Mouse (Mus musculus) frontal cortex, postnatal 10 days (tissue): ENCODE measurements around the gene Slc3a2.
"Not testable (repeated sequence)": the region's sequence is repeated elsewhere in the genome, so short reads cannot be mapped to it uniquely, and the experiment has no call there.

Experiments
- DNase-seq, 2 experiments: peaks; one replicate each; pipeline ENCODE4 v3.0.0; 2022; ENCODE audit warnings: low spot score in 2 of 2, mixed read lengths in 1 of 2

Slc3a2 gene

DNA sequence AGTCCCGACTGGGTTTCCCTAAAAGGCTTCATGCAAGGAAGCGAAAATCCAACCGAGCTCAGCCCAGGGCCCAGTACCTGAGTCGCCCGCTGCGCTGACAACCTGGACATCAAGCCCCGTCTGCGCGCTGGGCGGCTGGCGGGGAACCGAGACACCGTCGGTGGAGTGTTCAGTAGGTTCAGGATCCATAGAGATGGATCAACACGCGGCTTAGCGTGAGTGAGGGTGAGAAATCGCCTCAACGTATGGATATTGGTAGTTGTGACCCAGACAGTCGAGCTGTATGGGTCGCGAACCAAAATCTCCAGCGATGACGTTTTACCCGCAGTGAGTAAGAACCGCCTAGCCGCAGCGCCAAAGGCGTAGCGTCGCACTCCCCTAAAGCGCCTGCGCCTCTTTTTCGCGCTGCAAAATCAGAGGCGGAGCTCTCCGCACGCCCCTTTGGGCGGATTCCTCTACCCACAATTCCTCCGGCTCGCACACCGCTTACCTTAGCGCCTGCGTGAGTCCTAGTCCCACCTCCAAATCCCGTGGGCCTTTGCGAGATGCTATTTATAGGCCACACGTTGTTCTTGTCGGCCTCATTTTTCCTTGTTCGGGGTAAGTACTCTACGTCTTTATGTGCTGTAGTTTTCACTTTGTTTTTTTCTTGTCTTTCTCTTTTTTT lies at the start of gene Slc3a2:
Gene Slc3a2 (minus strand): TSS at position 463 of the 667 bp plus-strand sequence.
- DNase-seq, result peak; percentile 95 to 96

DNA sequence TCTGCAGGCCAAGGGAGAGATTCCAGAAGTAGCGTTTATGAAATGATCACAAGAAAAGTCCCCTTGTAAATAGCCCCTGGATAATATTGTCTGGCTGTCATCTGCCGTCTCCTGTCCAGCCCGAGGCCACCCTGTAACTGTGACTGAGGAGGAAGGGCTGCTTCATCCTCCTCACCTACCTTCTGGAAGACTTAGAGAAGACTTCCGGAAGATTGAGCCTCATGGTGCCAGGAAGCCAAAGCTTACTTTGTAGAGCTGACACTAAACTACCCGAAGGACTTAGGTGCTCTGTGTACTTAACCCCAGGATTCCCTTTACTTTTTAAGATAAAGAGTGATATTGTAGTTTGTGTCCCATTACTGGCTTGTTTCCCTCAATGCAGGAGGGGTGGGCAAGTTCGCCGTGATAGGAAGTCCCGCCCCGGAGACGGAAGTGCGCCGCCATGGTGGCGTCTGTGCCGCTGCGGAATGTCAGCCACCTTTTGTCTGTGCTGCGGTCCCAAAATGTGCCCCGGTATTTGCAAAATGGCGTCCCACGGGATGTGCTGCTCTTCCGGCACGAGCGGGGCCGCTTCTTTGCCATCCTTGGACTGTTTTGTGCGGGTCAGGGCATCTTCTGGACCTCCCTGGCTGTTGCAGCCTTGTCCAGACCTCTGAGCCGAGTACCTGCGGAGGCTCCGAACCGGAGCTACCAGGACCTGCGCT lies 47.5 kb upstream of the Slc3a2 start, which contains the start of gene Tmem223:
Gene Tmem223 (plus strand): TSS at position 430 of the 704 bp plus-strand sequence.
- DNase-seq, result peak; percentile 69 to 78

DNA sequence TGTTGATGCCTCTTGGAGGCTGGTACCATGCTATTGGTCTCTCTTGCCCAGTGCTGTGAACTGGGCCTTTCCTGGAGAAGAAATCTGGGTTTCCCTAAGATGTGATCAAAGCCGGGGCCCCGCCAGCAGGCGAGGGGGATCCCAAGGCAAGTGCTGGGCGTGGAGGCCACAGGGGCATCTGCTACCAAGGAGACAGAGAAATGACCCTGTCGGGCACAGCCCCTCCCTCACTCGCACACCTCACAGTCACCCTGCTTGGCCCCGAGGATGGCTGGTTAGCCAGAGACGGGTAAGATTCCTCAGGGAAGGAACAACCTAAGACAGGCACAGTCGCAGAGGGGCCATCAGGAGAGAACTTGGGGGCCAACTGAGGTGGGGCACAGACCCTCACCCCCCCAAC lies 42.4 kb upstream of the Slc3a2 start:
- no peak for DNase-seq

DNA sequence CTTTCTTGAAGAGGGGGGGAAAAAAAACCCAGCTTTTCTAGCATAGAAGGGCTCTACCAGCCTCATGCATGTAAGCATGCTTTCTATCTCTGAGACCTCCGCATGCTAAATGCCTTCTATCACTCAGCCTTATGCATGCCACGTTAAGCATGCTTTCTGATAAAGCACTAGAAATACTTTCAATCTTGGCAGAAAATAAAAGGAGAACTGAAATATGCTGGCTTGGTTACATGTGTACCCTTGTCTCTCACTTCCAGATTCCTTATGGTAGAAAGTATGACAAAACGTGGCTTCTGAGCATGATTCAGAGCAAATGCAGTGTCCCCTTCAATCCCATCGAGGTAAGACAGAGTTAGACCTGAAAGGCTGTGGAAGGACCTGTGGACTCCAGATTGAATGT lies 40.1 kb upstream of the Slc3a2 start:
- DNase-seq, result no peak

DNA sequence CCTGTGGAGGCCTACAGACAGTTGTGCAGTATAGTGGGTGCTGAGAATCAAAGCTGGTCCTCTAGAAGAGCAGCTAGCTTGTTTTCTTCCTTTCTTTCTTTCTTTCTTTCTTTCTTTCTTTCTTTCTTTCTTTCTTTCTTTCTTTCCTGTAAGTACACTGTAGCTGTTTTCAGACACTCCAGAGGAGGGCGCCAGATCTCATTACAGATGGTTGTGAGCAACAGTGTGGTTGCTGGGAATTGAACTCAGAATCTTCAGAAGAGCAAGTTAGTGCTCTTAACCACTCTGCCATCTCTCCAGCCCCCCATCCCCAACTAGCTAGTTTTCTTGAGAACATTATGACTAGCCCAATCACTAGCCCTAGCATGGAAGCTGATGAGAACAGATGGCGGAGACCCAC lies 37.6 kb upstream of the Slc3a2 start:
- no peak for DNase-seq

DNA sequence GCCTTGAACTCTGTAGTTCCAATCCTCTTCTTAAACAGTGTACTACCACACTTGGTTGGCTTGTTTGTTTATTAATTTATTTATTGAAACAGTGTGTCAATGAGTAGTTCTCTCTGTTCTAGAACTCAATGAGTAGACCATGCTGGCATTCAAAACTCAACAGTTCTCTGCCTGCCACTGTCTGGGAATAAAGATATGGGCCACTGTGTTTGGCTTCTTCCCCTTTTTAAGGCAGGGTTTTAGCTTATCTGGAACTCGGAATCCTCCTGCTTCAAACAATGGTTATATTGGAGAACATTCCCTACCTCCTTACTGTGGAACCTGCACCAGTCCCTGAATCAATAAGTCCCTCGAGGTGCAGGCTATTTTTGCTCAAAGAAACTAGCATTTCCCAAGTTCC lies 35.7 kb upstream of the Slc3a2 start:
- DNase-seq, result no peak

DNA sequence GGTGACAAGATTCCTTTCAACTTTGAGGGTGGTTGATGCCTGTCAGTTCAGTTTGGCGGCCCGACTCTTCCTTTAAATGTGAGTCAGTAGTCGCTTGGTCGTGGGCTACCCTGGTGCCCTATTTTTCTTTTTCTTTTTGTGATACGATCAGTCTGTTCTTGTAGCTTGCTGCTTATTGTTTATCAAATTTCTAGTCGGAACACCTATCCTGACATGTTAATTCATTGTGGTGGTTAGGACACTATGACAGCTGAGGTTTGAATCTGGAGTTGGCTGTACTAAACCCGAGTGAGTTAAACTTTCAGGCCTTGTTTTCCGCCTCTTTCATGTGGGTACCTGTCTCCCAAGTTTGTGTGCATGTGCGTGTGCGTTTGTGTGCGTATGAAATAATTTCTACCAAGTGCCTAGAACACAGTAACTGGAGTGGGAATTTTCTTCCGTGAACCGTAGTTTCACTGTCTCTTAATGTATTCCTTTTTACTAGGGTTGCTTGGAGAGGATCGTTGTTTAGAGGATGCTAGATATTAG lies 34.4 kb upstream of the Slc3a2 start:
- DNase-seq, result no peak

DNA sequence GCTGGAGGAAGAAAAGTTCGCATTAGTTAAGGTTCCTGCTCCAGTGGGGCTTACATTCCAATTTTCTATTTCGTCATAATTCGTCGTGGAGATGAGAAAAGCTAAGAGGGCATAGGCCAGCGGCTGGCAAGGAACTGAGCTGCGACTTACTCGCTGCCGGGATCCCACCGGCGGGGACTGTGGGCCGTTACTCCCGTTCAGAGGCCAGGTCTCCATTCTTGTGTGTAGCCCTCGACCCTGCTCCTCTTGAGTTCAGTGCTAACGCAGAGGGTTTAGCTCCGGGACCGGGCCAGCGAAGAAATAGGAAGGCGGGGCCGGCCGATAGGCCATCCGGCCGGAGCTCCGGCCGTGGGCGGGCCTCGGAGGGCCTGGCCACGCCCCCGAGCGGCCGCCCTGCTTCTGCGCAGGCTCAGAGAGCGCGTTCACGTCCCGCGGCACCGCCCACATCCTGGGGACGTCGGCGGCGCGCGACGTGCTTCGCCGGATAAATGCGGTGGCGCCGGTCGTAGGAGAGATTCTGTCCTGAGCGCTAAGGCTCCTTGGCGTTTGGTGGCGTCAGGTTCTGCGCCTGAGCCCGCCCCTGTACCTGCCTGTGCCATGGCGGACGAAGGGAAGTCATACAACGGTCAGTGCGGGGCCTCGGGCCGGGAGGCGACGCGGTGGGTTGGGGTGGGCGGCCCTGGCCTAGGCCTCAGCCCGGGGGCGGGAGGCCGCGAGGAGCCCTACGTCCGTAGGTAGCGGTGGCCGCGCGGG lies 33.6 kb upstream of the Slc3a2 start, which contains the start of gene Nxf1:
Gene Nxf1 (plus strand): TSS at position 439 of the 753 bp plus-strand sequence.
- DNase-seq, result peak; percentile 82 to 90

DNA sequence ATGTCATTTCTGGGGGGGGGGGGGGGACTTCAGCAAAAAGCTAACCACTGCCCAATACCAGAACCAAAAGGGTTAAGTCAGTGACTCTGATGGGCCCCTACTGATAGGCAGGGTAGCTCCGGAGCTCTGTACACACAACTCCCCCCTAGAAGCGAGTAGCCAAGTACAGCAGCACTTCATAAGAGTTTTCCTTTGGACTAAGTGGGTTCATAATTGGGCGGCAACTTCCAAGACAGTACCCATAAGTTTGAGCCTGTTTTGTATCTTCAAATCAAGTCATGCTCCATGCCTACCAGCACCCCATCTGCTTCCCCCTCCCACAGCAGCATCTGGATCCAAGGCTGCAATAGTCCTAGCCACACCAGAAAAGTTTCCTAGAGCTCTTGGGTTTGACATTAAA lies 32.5 kb upstream of the Slc3a2 start:
- no peak for DNase-seq

DNA sequence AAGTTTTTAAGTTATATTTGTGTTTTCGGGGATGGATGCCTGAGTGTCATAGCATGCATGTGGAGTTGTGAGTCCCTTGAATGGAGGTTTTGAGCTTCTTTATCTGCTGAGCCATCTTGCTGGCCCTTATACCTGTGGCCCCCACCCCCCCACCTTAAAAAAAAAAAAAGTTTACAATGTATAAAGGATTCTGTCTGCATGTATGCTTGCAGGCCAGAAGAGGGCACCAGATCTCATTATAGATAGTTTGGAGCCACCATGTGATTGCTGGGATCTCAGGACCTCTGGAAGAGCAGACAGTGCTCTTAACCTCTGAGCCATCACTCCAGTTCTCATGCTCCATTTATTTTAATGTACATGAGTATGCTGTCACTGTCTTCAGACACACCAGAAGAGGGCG lies 24.2 kb upstream of the Slc3a2 start:
- no peak for DNase-seq

DNA sequence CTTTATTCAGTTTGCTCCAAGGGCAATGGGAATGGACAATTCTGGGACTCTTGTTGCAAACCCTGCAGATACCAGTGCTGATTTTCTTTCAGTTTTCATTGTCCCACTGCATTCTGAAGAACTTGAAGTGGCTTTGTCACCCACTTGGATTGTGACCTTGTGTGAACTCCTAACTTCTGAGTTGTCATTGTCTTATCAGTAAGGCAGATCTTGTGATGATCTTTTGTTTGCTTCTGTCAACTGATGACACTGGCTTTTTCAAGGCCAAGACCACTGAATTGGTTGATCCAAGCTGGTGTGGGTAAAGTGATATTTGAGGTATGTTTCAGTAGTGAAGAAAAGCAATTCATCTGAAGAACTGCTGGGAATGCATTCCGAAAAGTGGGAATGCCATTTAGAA lies 22.2 kb upstream of the Slc3a2 start:
- DNase-seq, result no peak

DNA sequence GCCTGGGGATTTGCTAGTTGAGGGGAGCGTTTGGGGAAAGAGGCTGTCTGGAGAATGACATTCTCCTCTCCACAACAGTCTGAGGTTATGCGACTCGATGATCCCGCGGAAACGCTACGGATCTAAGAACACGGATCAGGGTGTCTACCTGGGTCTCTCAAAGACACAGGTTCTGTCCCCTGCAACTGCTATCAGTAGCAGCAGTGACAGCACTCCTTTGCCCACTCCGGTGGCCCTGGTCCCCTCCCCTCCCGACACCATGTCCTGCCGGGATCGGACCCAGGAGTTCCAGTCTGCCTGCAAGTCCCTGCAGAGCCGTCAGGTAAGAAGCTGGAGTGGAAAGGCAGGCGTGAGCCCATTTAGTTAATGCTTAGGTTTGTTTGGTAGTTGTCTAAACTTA lies 19.0 kb upstream of the Slc3a2 start:
- DNase-seq, result no peak

DNA sequence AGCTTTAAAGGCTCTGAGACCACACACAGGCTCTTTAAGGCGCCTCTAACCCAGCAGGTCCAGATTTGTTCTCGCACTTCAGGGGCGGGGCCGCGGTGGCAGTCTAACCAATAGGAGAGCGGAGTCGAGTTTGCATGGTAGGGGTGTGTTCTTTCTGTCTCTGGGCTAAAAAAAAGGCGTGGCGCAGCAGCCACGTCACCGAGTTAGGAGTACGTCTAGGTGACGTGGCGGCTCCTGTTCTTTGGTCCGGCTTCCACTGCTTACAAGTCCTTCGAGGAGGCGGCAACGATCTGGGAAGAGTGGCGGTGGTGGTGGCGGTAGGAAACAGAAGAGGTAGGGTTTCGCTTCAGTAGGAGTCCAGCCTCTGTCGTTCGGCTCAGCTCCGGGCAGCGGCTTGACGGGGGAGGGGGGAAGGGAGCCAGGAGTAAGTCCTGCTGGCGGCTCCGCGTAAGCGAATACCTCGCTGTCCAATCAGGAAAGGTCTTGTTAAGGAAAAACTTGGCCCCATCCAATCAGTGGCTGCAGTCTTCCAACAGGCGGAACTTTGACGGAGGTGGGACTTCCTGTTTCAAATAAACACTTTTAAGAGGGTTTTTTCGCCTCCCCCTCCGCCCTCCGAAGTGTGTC lies 18.2 kb upstream of the Slc3a2 start, which contains the start of gene Stx5a:
Gene Stx5a (plus strand): TSS at position 171 of the 627 bp plus-strand sequence.
- DNase-seq, result peak; percentile 94 to 95

DNA sequence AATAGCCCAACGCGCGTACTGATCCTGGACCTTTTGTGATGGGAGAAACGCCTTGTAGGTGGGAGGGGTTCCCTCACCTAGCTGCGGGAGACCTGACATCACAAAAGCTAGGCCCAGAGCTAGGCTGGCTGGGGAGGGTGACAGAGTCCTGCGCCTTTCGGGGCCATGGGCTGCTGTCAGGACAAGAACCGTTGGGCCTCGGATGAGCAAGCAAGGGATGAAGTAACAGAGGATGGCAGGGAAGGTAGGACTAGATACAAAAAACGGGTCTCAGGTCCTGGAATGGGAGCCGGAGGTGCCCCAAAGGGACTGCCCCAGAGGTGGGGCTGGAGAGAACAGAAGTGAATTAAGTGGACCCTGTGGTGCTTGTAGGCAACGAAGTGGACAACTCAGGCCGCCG lies 17.4 kb upstream of the Slc3a2 start, which contains the start of gene 1700092M07Rik:
Gene 1700092M07Rik (plus strand): TSS at position 116 of the 400 bp plus-strand sequence.
- DNase-seq, result no peak

DNA sequence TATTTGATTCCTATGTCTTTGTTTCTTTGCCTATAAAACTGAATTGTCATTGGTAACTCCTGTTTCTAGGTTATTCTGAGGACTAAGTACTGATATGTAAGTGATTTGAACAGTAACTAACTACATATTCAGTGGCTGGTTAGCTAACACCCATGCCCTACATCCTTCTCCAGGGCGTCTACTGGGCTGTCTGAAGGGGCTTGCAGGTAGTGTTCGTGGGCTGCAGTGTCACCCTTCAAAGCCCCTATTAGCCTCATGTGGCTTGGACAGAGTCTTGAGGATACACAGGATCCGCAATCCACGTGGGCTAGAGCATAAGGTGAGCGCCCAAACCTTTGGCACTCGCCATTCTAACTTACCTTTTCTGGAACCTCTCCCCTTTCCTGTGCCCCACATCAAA lies 16.5 kb upstream of the Slc3a2 start:
- no peak for DNase-seq

DNA sequence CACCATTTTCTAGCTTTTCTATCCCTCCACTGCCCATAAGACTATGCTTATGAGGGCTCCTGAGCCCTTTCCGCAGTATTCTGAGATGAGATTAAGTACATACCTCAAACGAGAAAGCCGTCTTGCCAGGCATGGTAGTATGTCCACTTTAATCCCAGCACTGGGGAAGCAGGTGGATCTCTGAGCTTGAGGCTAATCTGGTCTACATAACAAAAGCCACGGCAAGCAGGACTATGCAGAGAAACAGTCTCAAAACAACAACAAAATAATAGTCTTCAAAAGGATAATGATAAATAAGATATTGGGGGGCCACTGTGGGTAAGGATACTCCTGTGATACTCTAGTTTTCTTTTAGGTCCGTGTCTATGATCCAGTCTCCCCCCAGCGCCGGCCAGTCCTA lies 15.7 kb upstream of the Slc3a2 start:
- DNase-seq, result no peak

DNA sequence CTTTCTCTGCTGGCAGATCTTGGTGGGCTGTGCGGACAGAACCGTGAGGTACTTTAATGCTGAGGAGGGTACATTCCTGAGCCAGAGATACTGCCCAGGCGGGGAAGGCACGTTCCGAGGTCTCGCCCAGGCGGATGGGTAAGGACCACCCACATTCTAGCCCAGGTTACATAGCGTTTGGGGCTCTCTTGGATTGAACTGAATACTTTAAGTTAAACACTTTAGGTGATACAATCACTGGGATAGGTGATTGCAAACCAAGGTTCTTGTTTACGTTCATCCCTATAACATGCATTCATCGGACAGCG lies 12.9 kb upstream of the Slc3a2 start:
- DNase-seq, result no peak

DNA sequence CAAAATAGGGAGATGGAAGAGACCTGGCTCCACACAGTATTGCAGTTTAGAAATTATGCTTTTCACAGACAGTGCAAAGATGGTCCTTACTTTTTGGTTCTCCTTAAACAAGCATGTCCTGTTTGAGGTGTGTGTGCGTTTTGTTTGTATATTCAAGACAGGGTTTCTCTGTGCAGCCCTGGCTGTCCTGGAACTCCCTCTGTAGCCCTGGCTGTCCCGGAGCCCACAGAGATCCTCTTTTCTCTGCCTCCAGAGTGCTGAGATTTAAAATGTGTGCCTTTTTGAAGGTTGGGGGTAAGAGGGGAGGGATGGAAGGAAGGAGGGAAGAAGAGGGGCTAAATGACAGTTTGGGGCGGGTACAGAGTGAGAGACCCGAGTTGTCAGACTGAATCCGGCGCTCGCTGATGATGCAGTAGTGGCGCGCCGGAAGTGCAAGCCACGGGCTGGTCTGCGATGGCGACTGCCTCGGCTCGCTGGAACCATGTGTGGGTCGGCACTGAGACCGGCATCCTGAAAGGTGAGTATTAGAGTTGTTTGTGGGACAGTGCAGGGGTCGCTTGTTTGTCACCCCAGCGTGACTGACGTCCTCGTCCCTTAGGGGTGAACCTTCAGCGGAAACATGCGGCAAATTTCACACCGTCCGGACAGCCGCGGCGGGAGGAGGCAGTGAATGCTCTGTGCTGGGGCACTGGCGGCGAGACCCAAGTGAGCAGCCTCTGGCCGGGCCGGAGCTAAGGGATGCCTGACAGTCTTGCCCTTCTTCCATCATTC lies 12.4 kb upstream of the Slc3a2 start, which contains the start of gene Wdr74:
Gene Wdr74 (plus strand): TSS at position 439 of the 771 bp plus-strand sequence.
- peak; percentile 85 to 94 for DNase-seq

DNA sequence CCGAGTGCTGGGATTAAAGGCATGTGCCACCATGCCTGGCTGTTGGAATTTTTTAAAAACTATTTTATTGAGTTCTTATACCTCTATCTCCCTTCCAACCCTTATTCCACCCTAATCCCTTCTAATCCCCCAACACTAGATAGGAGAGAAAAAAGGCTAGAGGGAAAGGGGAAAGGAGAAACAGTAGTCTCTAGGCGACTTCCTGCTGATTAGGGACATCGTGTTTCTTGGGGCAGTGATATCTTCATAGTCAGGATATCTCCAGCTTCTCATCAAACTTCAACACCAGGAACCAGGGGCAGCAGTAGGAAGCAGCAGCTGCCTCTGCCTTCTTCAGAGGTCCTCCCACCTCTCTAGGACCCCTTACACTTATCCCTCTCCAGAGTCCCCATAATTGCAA lies 11.2 kb upstream of the Slc3a2 start:
- no peak for DNase-seq

DNA sequence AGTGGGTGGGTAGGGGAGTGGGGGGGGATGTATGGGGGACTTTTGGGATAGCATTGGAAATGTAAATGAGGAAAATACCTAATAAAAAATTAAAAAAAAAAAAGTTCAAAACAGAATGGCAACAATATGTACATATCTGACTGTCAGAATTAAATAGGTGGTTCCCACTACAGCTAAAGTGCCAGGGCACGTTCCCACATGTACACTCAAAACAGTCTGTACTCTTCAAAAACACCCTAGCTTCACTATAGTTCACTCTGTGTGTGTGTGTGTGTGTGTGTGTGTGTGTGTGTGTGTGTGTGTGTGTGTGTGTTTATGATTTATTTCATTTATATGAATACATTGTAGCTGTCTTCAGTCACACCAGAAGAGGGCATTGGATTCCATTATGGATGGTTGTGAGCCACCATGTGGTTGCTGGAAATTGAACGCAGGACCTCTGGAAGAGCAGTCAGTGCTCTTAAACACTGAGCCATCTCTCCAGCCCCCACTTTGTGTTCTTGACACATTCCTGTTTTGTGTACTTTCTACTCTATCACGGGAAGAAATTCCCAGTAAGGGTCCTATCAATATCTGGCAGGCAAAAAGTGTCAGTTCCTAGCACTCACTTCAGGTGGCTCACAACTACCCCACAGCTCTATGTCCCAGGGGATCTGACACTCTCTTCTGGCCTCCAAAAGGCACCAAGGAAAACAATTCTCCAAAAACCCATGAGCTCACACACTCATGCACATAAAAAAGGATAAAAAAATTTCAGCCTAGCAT lies 5.3 kb upstream of the Slc3a2 start:
- not testable (repeated sequence) for DNase-seq
